Mouse (Mus musculus): ENCODE measurements at regions not wholly inside any gene's neighbourhood (a gene's known extent, or its start where the extent isn't known, plus 50 kb on each side); places are given as distances from the start of the nearest gene placed in this dataset.

DNA sequence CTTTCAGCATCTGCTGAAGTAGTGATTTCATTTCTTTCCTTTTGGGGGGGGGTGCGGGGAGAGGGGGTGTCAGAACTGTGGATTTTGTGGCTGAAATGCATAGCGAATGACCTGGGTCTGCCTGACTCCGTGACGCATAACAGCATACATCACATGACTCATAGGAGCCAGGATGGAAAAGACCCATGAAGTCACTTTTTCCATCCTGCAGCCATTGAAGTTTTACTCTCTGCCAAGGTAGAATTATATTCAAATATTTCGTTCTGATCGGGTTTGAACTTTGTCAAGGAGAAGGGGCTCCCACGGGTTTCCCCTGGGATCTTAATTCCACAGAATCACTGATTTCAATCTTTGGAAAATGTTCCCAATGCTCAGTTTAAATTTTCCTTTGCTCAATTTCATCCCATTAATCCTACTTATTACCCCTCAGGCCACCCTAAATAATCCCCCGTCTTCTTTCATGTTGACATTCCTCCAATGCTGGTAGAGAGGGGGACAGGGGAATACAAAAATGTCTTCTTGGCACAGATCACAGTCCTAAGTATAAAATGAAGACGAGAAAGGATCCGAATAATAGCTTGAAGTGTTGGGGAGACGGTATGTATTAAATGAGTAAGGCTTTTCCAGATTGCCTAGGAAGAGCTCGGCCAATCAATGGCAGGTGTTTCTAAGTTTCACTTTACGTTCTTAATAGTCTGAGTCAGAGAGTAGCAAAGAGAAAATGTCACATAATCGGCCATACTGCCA, 212.0 kb downstream of the Tgfb2 start:
- H3K4me1 ChIP-seq (ENCODE audit: control insufficient read depth, low read depth, low read length), result no peaks in the 10 kb centered on the region
- no peaks in the 10 kb centered on the region for H3K36me3 ChIP-seq (ENCODE audit: control insufficient read depth, insufficient read depth)
- H3K27me3 ChIP-seq (ENCODE audit: control insufficient read depth, insufficient read depth, low read depth, low read length), result no peaks in the 10 kb centered on the region
- H3K9ac ChIP-seq (ENCODE audit: low read depth, low read length), result no peak overlapping the region
- no peak overlapping the region for H3K4me2 ChIP-seq (ENCODE audit: low read depth, low read length)
- ATAC-seq (ENCODE audit: low read depth), result no peak
- 66% methylated on average over 14 of the region's 14 CpGs for WGBS (ENCODE audit: insufficient replicate concordance)
- H3K4me3 ChIP-seq (ENCODE audit: low read depth, low read length), result no peak overlapping the region
- H3K27ac ChIP-seq (ENCODE audit: low read length), result no peak overlapping the region
- H3K9me3 ChIP-seq (replicated peaks; ENCODE audit: control insufficient read depth, low read length), result no peaks in the 10 kb centered on the region

GRCm38 (mm10) chr1:186482177-186482576, 223.6 kb downstream of the Tgfb2 start:
- no peaks in the 10 kb centered on the region for H3K27me3 ChIP-seq (ENCODE audit: control insufficient read depth, insufficient read depth, low read depth, low read length)
- H3K9ac ChIP-seq (ENCODE audit: low read depth, low read length), result no peak overlapping the region
- H3K4me3 ChIP-seq (ENCODE audit: low read depth, low read length), result no peak overlapping the region
- no peaks in the 10 kb centered on the region for H3K9me3 ChIP-seq (replicated peaks; ENCODE audit: control insufficient read depth, low read length)
- no peak overlapping the region for H3K4me2 ChIP-seq (ENCODE audit: low read depth, low read length)
- no peaks in the 10 kb centered on the region for H3K36me3 ChIP-seq (ENCODE audit: control insufficient read depth, insufficient read depth)
- no peak overlapping the region for H3K27ac ChIP-seq (ENCODE audit: low read length)
- 64% methylated on average over 8 of the region's 8 CpGs for WGBS (ENCODE audit: insufficient replicate concordance)
- no peaks in the 10 kb centered on the region for H3K4me1 ChIP-seq (ENCODE audit: control insufficient read depth, low read depth, low read length)
- ATAC-seq (ENCODE audit: low read depth), result no peak

DNA sequence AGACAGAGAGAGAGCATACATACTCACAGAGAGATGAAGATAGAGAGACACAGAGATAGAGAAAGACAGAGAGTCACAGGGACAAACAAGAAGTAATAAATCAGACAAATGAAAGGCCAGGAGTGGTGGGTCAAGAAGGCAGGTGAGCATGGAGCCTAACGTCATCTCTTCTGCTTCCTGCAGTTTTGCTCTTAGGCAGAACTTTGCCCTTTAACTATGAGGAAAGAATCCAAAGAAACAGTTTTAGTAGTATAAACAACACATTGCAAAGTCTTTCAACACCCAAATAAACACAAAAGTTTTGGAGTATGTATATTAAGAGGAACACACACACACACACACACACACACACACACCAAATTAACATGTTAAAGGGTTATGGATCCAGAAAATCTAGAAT, 225.8 kb downstream of the Tgfb2 start:
- Histone ChIP-seq H3K4me1 (ENCODE audit: control insufficient read depth, low read depth, low read length) (no peaks in the 10 kb centered on the region), H3K36me3 (ENCODE audit: control insufficient read depth, insufficient read depth) (no peaks in the 10 kb centered on the region), H3K4me3 (ENCODE audit: low read depth, low read length) (no peak overlapping the region), H3K9me3 (replicated peaks; ENCODE audit: control insufficient read depth, low read length) (no peaks in the 10 kb centered on the region), H3K9ac (ENCODE audit: low read depth, low read length) (no peak overlapping the region), H3K4me2 (ENCODE audit: low read depth, low read length) (no peak overlapping the region), H3K27me3 (ENCODE audit: control insufficient read depth, insufficient read depth, low read depth, low read length) (no peaks in the 10 kb centered on the region), H3K27ac (ENCODE audit: low read length) (no peak overlapping the region)
- 72% methylated on average over 1 of the region's 1 CpGs for WGBS (ENCODE audit: insufficient replicate concordance)
- no peak for ATAC-seq (ENCODE audit: low read depth)

DNA sequence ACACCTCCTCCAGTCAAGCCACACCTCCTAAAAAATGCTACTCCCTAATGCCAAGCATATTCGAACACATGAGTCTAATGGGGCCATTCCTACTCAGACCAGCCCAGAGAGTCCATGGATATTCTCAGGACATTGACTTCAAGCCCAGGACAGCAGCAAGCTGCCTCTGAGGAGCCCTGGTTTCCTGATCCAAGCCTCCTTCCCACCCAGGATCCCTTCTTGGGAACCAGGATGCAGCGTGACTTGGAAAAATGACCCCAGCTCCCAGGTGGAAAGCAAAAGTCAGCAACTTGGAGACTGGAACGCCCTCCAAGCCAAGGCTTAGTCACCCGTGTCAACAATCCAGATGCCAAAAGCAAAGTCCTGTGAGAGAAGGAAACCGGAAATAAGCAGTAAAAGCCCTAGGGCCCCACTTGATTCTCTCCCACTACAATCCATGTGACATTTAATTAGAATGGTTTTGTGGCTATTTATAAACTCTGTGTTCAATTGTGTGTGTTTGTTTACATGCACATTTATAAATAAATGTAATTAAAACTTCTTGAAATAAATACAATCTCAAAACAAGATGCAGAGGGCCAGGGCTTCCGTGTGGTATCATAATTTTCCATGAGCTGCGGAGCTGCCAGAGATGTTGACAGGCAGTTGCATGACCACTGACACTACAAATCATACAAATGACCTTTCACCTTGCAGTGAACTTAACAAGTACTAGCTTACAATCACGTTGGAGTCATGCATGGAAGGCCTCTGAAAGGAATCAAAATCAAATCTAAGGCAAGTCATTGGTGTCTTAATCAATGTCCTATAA, 227.2 kb downstream of the Tgfb2 start:
- H3K9ac ChIP-seq (ENCODE audit: low read depth, low read length), result no peak overlapping the region
- no peak overlapping the region for H3K4me3 ChIP-seq (ENCODE audit: low read depth, low read length)
- no peaks in the 10 kb centered on the region for H3K36me3 ChIP-seq (ENCODE audit: control insufficient read depth, insufficient read depth)
- H3K4me2 ChIP-seq (ENCODE audit: low read depth, low read length), result no peak overlapping the region
- H3K27me3 ChIP-seq (ENCODE audit: control insufficient read depth, insufficient read depth, low read depth, low read length), result no peaks in the 10 kb centered on the region
- no peaks in the 10 kb centered on the region for H3K9me3 ChIP-seq (replicated peaks; ENCODE audit: control insufficient read depth, low read length)
- no peak for ATAC-seq (ENCODE audit: low read depth)
- H3K4me1 ChIP-seq (ENCODE audit: control insufficient read depth, low read depth, low read length), result no peaks in the 10 kb centered on the region
- 55% methylated on average over 8 of the region's 8 CpGs for WGBS (ENCODE audit: insufficient replicate concordance)
- H3K27ac ChIP-seq (ENCODE audit: low read length), result no peak overlapping the region

GRCm38 (mm10) chr1:186474844-186475243, 230.9 kb downstream of the Tgfb2 start:
- Histone ChIP-seq H3K36me3 (ENCODE audit: control insufficient read depth, insufficient read depth) (no peaks in the 10 kb centered on the region), H3K4me1 (ENCODE audit: control insufficient read depth, low read depth, low read length) (no peaks in the 10 kb centered on the region), H3K4me2 (ENCODE audit: low read depth, low read length) (no peak overlapping the region), H3K9ac (ENCODE audit: low read depth, low read length) (no peak overlapping the region), H3K4me3 (ENCODE audit: low read depth, low read length) (no peak overlapping the region), H3K27ac (ENCODE audit: low read length) (no peak overlapping the region), H3K9me3 (replicated peaks; ENCODE audit: control insufficient read depth, low read length) (no peaks in the 10 kb centered on the region), H3K27me3 (ENCODE audit: control insufficient read depth, insufficient read depth, low read depth, low read length) (no peaks in the 10 kb centered on the region)
- 34% methylated on average over 2 of the region's 2 CpGs for WGBS (ENCODE audit: insufficient replicate concordance)
- no peak for ATAC-seq (ENCODE audit: low read depth)

GRCm38 (mm10) chr1:186474385-186474784, 231.4 kb downstream of the Tgfb2 start:
- Histone ChIP-seq H3K4me3 (ENCODE audit: low read depth, low read length) (no peak overlapping the region), H3K4me1 (ENCODE audit: control insufficient read depth, low read depth, low read length) (no peaks in the 10 kb centered on the region), H3K27ac (ENCODE audit: low read length) (no peak overlapping the region), H3K36me3 (ENCODE audit: control insufficient read depth, insufficient read depth) (no peaks in the 10 kb centered on the region), H3K9ac (ENCODE audit: low read depth, low read length) (no peak overlapping the region), H3K27me3 (ENCODE audit: control insufficient read depth, insufficient read depth, low read depth, low read length) (no peaks in the 10 kb centered on the region), H3K4me2 (ENCODE audit: low read depth, low read length) (no peak overlapping the region), H3K9me3 (replicated peaks; ENCODE audit: control insufficient read depth, low read length) (no peaks in the 10 kb centered on the region)
- ATAC-seq (ENCODE audit: low read depth), result no peak
- WGBS (ENCODE audit: insufficient replicate concordance), result 39% methylated on average over 1 of the region's 1 CpGs

- Histone ChIP-seq H3K4me1 (ENCODE audit: control insufficient read depth, low read depth, low read length) (no peaks in the 10 kb centered on the region), H3K4me3 (ENCODE audit: low read depth, low read length) (no peak overlapping the region), H3K27ac (ENCODE audit: low read length) (no peak overlapping the region), H3K36me3 (ENCODE audit: control insufficient read depth, insufficient read depth) (no peaks in the 10 kb centered on the region), H3K9me3 (replicated peaks; ENCODE audit: control insufficient read depth, low read length) (no peaks in the 10 kb centered on the region), H3K27me3 (ENCODE audit: control insufficient read depth, insufficient read depth, low read depth, low read length) (no peaks in the 10 kb centered on the region), H3K4me2 (ENCODE audit: low read depth, low read length) (no peak overlapping the region), H3K9ac (ENCODE audit: low read depth, low read length) (no peak overlapping the region)
- 68% methylated on average over 10 of the region's 10 CpGs for WGBS (ENCODE audit: insufficient replicate concordance)
- ATAC-seq (ENCODE audit: low read depth), result no peak
Observed at GRCm38 (mm10) chr1:186472955-186473354, 232.8 kb downstream of the Tgfb2 start.

DNA sequence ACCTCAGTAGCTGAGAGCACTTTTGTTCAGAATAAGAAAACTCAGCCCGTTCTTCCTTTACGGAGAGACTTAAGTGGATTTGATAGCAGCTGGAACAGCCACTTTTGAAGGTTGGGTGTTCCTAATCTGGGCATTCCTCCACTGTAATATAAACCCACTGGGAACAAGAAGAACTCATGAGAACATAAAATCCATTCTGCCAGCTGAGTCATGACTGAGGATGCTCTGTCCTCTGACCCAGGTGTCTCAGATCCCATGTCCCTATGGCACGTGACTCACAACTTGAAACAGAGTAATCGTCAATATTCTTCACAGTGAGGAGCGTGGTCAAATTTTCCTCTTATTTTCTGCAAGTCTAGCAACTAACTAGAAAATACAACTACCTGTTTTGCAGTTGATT, 240.3 kb downstream of the Tgfb2 start:
- WGBS (ENCODE audit: insufficient replicate concordance), result 73% methylated on average over 5 of the region's 5 CpGs
- no peaks in the 10 kb centered on the region for H3K4me1 ChIP-seq (ENCODE audit: control insufficient read depth, low read depth, low read length)
- no peak for ATAC-seq (ENCODE audit: low read depth)
- H3K4me3 ChIP-seq (ENCODE audit: low read depth, low read length), result no peak overlapping the region
- H3K9ac ChIP-seq (ENCODE audit: low read depth, low read length), result no peak overlapping the region
- H3K36me3 ChIP-seq (ENCODE audit: control insufficient read depth, insufficient read depth), result no peaks in the 10 kb centered on the region
- H3K9me3 ChIP-seq (replicated peaks; ENCODE audit: control insufficient read depth, low read length), result no peaks in the 10 kb centered on the region
- no peaks in the 10 kb centered on the region for H3K27me3 ChIP-seq (ENCODE audit: control insufficient read depth, insufficient read depth, low read depth, low read length)
- no peak overlapping the region for H3K4me2 ChIP-seq (ENCODE audit: low read depth, low read length)
- H3K27ac ChIP-seq (ENCODE audit: low read length), result no peak overlapping the region

DNA sequence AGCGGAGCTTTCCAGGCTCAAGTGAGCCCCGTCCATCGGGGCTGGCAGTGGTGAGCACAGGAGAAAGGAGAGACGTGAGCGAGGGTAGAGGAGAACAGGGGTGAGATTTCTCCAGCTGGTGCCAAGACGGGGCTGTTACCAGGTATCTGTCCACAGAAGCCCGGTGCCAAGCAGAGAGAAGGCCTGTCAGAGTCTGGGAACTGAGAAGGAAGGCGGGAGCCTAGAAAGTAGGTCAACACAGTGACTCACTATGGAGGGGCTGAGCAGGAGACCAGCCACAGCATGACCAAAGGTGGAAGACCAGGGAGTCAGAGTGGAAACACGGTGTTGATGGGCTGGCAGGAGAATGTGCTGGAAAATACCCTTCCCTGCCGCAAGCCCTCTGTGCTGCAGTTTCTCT, 245.0 kb downstream of the Tgfb2 start:
- Histone ChIP-seq H3K9ac (ENCODE audit: low read depth, low read length) (no peak overlapping the region), H3K4me3 (ENCODE audit: low read depth, low read length) (no peak overlapping the region), H3K4me2 (ENCODE audit: low read depth, low read length) (no peak overlapping the region), H3K27ac (ENCODE audit: low read length) (no peak overlapping the region), H3K36me3 (ENCODE audit: control insufficient read depth, insufficient read depth) (no peaks in the 10 kb centered on the region), H3K9me3 (replicated peaks; ENCODE audit: control insufficient read depth, low read length) (no peaks in the 10 kb centered on the region), H3K27me3 (ENCODE audit: control insufficient read depth, insufficient read depth, low read depth, low read length) (no peaks in the 10 kb centered on the region), H3K4me1 (ENCODE audit: control insufficient read depth, low read depth, low read length) (no peaks in the 10 kb centered on the region)
- ATAC-seq (ENCODE audit: low read depth), result no peak
- WGBS (ENCODE audit: insufficient replicate concordance), result 64% methylated on average over 10 of the region's 10 CpGs

Data from liver, embryonic 16.5 days (tissue).